ENCODE assay signal across 10 mouse cellular contexts in the genomic region with DNA sequence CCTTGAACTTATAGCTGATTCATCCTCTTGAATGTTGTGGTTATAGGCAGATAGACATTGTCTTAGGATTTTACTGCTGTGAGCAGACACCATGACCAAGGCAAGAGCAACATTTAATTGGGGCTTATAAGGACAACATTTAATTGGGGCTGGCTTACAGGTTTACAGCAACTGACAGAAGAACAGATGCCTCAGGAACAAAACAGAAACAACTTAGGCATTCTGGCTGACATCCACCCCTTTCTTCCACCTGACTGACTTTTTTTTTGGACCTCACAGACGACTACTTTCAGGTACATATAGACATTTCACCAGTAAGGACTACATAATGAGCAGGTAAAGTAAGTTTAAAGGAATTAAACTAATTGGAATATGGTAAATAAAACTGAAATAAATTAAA.
"Had no signal": no experiment of that assay in that cellular context is flagged by ENCODE, and none has a peak within 500 bp of the region (broad histone marks: within the 10 kb centered on the region; RNA-seq: fewer than 3 reads in every experiment).

No protein-coding gene starts in this region.

- H3K27me3 ChIP-seq: liver, embryonic 15.5 days; midbrain, embryonic 13.5 days had no signal

- ATAC-seq: lung, postnatal 0 days; midbrain, embryonic 13.5 days had no signal

- H3K36me3 ChIP-seq: limb, embryonic 10.5 days; liver, embryonic 15.5 days; midbrain, embryonic 13.5 days had no signal

- H3K4me1 ChIP-seq: limb, embryonic 10.5 days; liver, embryonic 15.5 days had no signal

- H3K9ac ChIP-seq: liver, embryonic 15.5 days; midbrain, embryonic 13.5 days had no signal

- H3K27ac ChIP-seq: limb, embryonic 10.5 days; liver, embryonic 15.5 days; midbrain, embryonic 13.5 days; stomach, postnatal 0 days had no signal

- DNase-seq: kidney, postnatal 14 days; lung, adult 2 months; lung, postnatal 36 days; thymus, postnatal 14 days had no signal

- H3K4me3 ChIP-seq: limb, embryonic 10.5 days; liver, embryonic 15.5 days; midbrain, embryonic 13.5 days had no signal

- H3K4me2 ChIP-seq: liver, embryonic 11.5 days; liver, embryonic 15.5 days; midbrain, embryonic 13.5 days had no signal

- H3K9me3 ChIP-seq: limb, embryonic 10.5 days; liver, embryonic 15.5 days; midbrain, embryonic 13.5 days had no signal
